Mouse (Mus musculus) granulocyte monocyte progenitor cell, adult 5-6 weeks (primary cell): ENCODE data around the gene Iqub. TPM values are rescaled to one million over a fixed set of nuclear protein-coding genes. Genes with fewer than 3 reads are reported as not detected.

Experiments
- ATAC-seq: replicated peaks from 2 replicates; pipeline ENCODE4 v1.8.0; 2016; ENCODE audit warnings: mild to moderate bottlenecking, moderate TSS enrichment, inconsistent platforms; ENCODE audit not compliant: poor library complexity, severe bottlenecking
- total RNA-seq, 2 experiments: library from RNA; stranded (forward) in 1 of 2; stranded (reverse) in 1 of 2; fragments of 200-712, 200-1000 nt in 1 of 2; fragments of >200 nt in 1 of 2; fragmentation: Nextera tagmentation in 1 of 2; gene quantifications; 2 replicates each; pipeline ENCODE4 v1.2.3; 2014 to 2017

The Iqub gene
- total RNA-seq, 2 experiments from 2014 or later: not detected

- no peak for ATAC-seq
Observed at GRCm38 (mm10) chr6:24486530-24486929, 28.3 kb downstream of the Iqub start.

GRCm38 (mm10) chr6:24470571-24471132 is 44.2 kb downstream of the Iqub start:
- ATAC-seq: no peak

GRCm38 (mm10) chr6:24470135-24470534 is 44.7 kb downstream of the Iqub start:
- ATAC-seq: no peak

GRCm38 (mm10) chr6:24456097-24456496 is 58.8 kb downstream of the Iqub start:
- peak; percentile 80 for ATAC-seq

GRCm38 (mm10) chr6:24451026-24451821 is 63.6 kb downstream of the Iqub start:
- 0 out of 2 replicates have a peak, but pooled peaks have one; percentile 5 for ATAC-seq

- ATAC-seq: no peak
Observed at GRCm38 (mm10) chr6:24450241-24450640, 64.6 kb downstream of the Iqub start.

- ATAC-seq: no peak
Observed at GRCm38 (mm10) chr6:24416056-24416455, 98.8 kb downstream of the Iqub start.

GRCm38 (mm10) chr6:24415500-24415899 is 99.4 kb downstream of the Iqub start:
- ATAC-seq: no peak

GRCm38 (mm10) chr6:24408573-24409427 is 106.1 kb downstream of the Iqub start:
- ATAC-seq: no peak

- ATAC-seq: no peak
Observed at GRCm38 (mm10) chr6:24407743-24408142, 107.1 kb downstream of the Iqub start.

GRCm38 (mm10) chr6:24397237-24397647 is 117.6 kb downstream of the Iqub start:
- no peak for ATAC-seq

Other genes with a start within 250 kb of the Iqub start
- 168 and 178 TPM in 2 replicates for gene Ndufa5, start 12.9 kb upstream of the Iqub start, total RNA-seq (2014; fragmentation: Nextera tagmentation)
- 309 and 362 TPM in 2 replicates for gene Ndufa5, start 12.9 kb upstream of the Iqub start, total RNA-seq (2017)
- gene Asb15, start 13.1 kb upstream of the Iqub start, total RNA-seq (2014; fragmentation: Nextera tagmentation): not detected in 2 replicates
- not detected in 2 replicates for gene Asb15, start 13.1 kb upstream of the Iqub start, total RNA-seq (2017)
- gene Lmod2, start 82.7 kb upstream of the Iqub start, total RNA-seq (2014; fragmentation: Nextera tagmentation): not detected in 2 replicates
- 0.26 TPM in 1 of 2 replicates, not detected in the other for gene Lmod2, start 82.7 kb upstream of the Iqub start, total RNA-seq (2017)
- gene Wasl, start 149.9 kb upstream of the Iqub start, total RNA-seq (2014; fragmentation: Nextera tagmentation): 18.6 and 22.3 TPM in 2 replicates
- 4.9 and 7.6 TPM in 2 replicates for gene Wasl, start 149.9 kb upstream of the Iqub start, total RNA-seq (2017)
- not detected in 2 replicates for gene Hyal6, start 218.2 kb upstream of the Iqub start, total RNA-seq (2014; fragmentation: Nextera tagmentation)
- gene Hyal6, start 218.2 kb upstream of the Iqub start, total RNA-seq (2017): not detected in 2 replicates
- not detected in 2 replicates for gene Hyal4, start 233.3 kb upstream of the Iqub start, total RNA-seq (2014; fragmentation: Nextera tagmentation)
- gene Hyal4, start 233.3 kb upstream of the Iqub start, total RNA-seq (2017): not detected in 2 replicates